Mouse (Mus musculus) inflammation-experienced regulatory T-cells, adult 16 weeks (primary cell): Measurements from ENCODE around the gene Fam184a. TPM values are rescaled to one million over a fixed set of nuclear protein-coding genes. Genes with fewer than 3 reads are reported as not detected.

Source experiments
- polyA plus RNA-seq: library from polyadenylated mRNA; unstranded; fragments of 100-300 nt; shearing (Covaris generic); gene quantifications from one replicate; pipeline ENCODE4 v1.2.1, GENCODE M21; 2017

Fam184a gene
- polyA plus RNA-seq: not detected

DNA sequence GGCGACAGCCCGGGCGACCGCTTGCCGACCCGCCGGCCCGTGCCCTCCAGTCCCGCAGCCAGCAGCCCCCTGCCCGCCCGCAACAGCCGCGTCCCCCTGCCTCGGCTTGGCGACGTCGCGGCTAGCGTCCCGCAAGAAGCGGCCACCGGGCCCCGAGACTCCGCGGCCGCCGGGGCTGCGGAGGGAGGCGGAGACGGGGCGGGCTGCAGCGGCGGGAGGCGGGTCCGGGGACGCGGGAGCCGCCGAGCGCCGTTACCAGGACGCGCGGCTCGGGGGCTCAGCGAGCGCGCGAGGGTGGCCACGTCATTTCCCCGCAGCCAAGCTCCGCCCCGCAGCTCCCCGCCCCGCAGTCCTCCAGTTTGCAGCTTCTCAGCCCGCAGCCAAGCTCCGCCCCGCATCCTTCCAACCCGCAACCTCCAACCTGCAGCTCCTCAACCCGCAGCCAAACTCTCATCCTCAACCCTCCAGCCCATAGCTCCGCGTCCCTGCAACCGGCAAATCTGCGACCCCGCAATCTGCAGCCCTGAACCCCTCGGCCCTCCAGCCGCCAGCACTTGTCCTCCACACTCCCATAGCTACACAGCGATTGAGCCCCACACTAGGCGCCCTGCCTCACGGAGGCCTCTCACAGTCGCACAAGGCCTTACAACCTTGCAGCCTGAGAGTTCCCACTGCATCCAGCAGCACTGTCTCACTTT lies at the start of gene Fam184a:
Gene Fam184a (minus strand): TSS at position 169 of the 698 bp plus-strand sequence.

DNA sequence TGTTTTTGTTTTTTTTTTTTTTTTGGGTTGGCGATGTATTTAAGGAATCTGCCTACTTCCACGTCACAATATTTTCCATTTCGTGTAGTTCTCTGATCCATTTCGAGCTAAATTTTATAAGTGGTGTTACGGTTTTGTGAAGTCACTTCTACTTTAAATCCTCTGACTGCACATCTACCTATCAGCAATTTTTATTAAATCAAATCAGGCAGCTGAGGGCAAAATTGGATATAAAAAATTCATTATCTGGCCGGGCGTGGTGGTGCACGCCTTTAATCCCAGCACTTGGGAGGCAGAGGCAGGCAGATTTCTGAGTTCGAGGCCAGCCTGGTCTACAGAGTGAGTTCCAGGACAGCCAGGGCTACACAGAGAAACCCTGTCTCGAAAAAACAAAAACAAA lies 120.6 kb downstream of the Fam184a start, which contains the start of gene Mcm9:
Gene Mcm9 (minus strand): TSS at position 101 of the 400 bp plus-strand sequence.

DNA sequence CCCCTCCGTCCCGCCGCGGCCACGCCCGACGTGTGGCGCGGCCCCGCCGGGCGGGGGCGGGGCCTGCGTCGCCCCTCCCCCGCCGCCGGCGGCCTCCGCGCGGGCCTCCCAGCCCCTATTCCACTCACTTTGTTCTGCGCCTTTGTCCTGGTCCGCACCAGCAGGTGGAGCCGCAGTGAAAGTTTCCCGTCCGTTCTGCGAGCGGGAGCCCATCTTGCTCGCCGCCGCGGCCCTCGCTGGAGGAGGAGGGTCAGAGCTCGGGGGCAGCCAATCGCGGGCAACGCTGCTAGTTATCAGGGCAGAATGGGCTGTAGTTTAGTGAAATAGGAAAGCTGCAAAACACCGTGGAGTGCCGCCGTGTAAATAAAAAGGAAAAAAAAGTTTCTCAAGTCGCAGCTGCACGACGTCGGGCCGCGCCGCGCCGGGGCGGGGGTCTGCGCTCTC lies 154.2 kb downstream of the Fam184a start, which contains the start of gene Asf1a:
Gene Asf1a (plus strand): TSS at position 81 of the 444 bp plus-strand sequence.

Other genes with a start within 250 kb of the Fam184a start
- 26.1 TPM for gene Asf1a, start 154.4 kb downstream of the Fam184a start, polyA plus RNA-seq
- 3.6 TPM for gene Mcm9, start 120.7 kb downstream of the Fam184a start, polyA plus RNA-seq